Mouse (Mus musculus) embryonic facial prominence, embryonic 12.5 days (tissue): ENCODE data around the gene Tmem41b. TPM values are rescaled to one million over a fixed set of nuclear protein-coding genes. Genes with fewer than 3 reads are reported as not detected.
A peak's percentile ranks its signal among the peaks of the same experiment; 100 is the strongest.

Experiments
- ATAC-seq: fragments of 200-750 bp; cut with Nextera tagmentation; 2 replicates; pipeline ENCODE4 v1.8.0; 2017; ENCODE audit not compliant: insufficient number of reproducible peaks, insufficient read depth, low FRiP score, low TSS enrichment
- H3K27ac ChIP-seq: fragments of 300-500 bp; sonication (generic); 2 replicates; pipeline ENCODE4 v1.5.1; 2016; ENCODE audit warnings: mild to moderate bottlenecking
- H3K27me3 ChIP-seq: fragments of 300-500 bp; sonication (generic); 2 replicates; pipeline ENCODE4 v1.6.1; 2016; ENCODE audit warnings: mild to moderate bottlenecking, moderate library complexity
- H3K36me3 ChIP-seq: fragments of 300-500 bp; sonication (generic); 2 replicates; pipeline ENCODE4 v1.6.1; 2016; ENCODE audit warnings: mild to moderate bottlenecking
- H3K4me1 ChIP-seq: fragments of 300-500 bp; sonication (generic); 2 replicates; pipeline ENCODE4 v1.6.1; 2016
- H3K4me2 ChIP-seq: fragments of 300-500 bp; sonication (generic); replicated peaks from 2 replicates; pipeline ENCODE4 v1.6.1; 2016; ENCODE audit warnings: mild to moderate bottlenecking, moderate library complexity
- H3K4me3 ChIP-seq: fragments of 300-500 bp; sonication (generic); 2 replicates; pipeline ENCODE4 v1.5.1; 2016; ENCODE audit warnings: mild to moderate bottlenecking
- H3K9ac ChIP-seq: fragments of 300-500 bp; sonication (generic); 2 replicates; pipeline ENCODE4 v1.6.1; 2016; ENCODE audit warnings: mild to moderate bottlenecking, moderate library complexity
- H3K9me3 ChIP-seq: fragments of 300-500 bp; sonication (generic); 2 replicates; pipeline ENCODE4 v1.6.1; 2016; ENCODE audit warnings: mild to moderate bottlenecking, moderate library complexity
- WGBS: fragments of 180-500 bp; shearing (Covaris S2); methylation state at CpG from one replicate; pipeline ENCODE4 v1.1.7; 2016; 5-methylcytosine and 5-hydroxymethylcytosine counted together
- polyA plus RNA-seq: library from polyadenylated mRNA; unstranded; fragments of >200 nt; fragmentation: Nextera tagmentation; extraction: Ambion mirVana; gene quantifications from 2 replicates; pipeline ENCODE4 v1.2.1, GENCODE M21; 2016

Gene Tmem41b
- polyA plus RNA-seq, 1 experiment from 2014 or later: 73.5 TPM

DNA sequence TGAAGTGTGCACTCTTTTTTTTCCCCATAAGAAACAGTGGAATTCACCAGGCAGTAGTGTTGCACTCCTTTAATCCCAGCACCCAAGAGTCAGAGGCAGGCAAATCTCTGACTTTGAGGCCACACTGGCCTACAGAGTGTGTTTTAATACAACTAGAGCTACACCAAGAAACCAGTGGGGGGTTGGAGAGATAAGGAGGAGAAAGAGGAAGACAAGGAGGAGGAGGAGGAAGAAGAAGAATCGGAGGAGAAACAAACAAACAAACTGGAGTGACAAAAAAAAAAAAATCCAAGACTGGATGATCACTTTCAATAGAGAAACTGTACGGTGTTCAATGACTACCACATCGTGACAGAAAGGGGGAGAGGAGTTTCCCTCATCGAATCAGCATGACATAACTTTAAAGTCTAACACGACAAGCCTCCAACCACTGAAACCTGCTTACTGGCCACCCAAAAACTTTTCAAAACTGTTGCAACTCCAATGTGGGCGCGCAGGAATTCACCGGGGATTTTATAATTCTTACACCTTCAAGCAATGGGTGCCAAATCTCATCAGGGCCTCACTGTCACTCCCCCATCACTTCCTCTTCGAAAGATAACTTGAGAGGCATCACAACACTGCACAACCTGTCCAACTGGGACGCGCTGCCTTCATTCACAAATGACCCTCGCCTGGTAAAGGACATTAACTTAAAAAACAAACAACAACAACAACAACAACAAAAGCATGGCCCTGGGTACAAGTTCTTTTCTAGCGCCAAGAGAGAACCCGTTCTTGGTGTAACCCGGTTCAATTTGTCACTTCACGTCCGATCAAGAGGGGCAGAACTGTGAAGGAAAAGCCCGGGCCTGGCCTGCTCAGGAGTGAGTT lies 27.6 kb downstream of the Tmem41b start:
- Histone ChIP-seq H3K27ac (peak overlapping the region; percentile 92), H3K9ac (peak overlapping the region; percentile 98), H3K9me3 (no peaks in the 10 kb centered on the region), H3K4me1 (peaks cover 46% of the 10 kb centered on the region), H3K4me3 (peak overlapping the region; percentile 91), H3K4me2 (peak overlapping the region; percentile 64), H3K27me3 (no peaks in the 10 kb centered on the region), H3K36me3 (no peaks in the 10 kb centered on the region)
- 9% methylated on average over 18 of the region's 18 CpGs for WGBS
- ATAC-seq: 0 out of 2 replicates have a peak, but pooled peaks have one; percentile 6

DNA sequence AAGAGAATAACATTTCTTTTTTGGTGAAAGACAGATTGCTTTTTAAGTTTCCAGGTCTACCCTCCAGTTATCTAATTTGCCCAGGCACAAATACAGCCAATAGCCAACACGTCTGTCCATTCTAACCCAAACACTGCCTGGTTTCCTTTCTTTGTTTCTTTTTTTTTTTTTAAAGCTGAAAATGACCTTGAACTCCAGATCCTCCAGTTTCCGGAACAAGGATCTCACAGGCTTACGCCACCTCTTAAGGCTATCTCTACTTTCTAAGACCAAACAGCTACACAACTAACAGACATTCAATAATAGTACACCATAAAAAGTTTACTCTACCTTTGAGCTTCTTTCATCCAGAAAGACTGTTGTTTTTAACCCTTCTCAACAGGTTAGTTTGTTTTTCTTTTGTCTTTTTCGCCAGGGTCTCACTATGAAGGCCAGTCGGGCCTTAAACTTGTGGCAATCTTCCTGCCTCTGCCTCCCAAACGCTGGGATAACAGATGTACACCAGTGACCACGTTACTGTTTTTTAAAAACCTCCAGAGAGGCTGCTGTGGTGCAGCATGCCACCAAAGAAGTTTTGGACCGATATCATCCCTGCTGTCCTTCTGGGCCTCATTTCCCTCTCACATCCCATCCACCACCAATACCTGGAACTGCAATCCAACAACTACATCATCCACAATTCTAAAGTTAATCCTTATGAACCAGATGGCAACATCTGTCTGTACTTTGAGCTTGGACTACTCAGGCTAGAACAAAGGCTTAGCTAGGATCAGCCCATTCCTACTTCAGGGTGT lies 28.5 kb downstream of the Tmem41b start:
- no peak for ATAC-seq
- Histone ChIP-seq H3K27ac (no peak overlapping the region), H3K36me3 (no peaks in the 10 kb centered on the region), H3K9ac (0 out of 2 replicates have a peak overlapping the region, but pooled peaks have one; percentile 98), H3K4me2 (peak overlapping the region; percentile 64), H3K27me3 (no peaks in the 10 kb centered on the region), H3K9me3 (no peaks in the 10 kb centered on the region), H3K4me3 (peak overlapping the region; percentile 91), H3K4me1 (peaks cover 44% of the 10 kb centered on the region)
- WGBS: 76% methylated on average over 8 of the region's 8 CpGs

DNA sequence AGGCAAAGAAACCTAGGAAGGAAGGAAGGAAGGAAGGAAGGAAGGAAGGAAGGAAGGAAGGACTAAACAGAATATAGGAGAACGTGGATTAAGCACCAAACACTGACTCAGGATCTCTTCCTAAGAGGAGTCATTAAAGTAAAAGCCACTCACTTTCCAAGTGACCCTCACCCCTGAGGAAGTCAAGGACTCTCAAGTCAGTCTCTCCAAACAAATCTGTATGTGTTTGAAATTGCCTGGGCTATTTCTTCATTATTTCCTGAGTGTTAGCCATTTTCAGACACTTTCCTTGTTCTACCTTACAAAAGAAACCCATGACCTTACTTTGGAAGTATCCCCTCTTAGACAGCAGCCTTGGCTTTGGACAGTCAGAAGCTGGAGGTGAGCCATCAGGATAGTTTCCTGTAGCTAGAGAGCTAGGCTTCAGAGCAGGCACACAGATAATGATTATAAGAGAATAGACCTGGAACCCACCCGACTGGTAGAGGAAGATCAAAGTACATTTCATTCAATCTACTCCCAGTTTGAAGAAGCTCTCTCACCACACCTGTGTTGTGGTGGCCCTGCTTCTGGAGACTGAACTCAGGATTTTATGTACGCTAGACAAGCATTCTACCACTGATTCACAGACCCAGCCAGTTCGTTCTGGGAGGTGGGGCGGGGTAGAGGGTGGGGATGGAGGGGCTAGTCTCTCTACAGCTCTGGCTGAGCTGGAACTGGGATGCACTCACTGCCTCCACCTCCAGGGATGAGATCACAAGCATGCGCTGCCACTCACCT lies 31.9 kb downstream of the Tmem41b start:
- Histone ChIP-seq H3K9me3 (no peaks in the 10 kb centered on the region), H3K27me3 (no peaks in the 10 kb centered on the region), H3K4me2 (no peak overlapping the region), H3K4me3 (no peak overlapping the region), H3K9ac (no peak overlapping the region), H3K27ac (no peak overlapping the region), H3K4me1 (peaks cover 20% of the 10 kb centered on the region), H3K36me3 (no peaks in the 10 kb centered on the region)
- ATAC-seq: no peak
- 62% methylated on average over 6 of the region's 6 CpGs for WGBS

DNA sequence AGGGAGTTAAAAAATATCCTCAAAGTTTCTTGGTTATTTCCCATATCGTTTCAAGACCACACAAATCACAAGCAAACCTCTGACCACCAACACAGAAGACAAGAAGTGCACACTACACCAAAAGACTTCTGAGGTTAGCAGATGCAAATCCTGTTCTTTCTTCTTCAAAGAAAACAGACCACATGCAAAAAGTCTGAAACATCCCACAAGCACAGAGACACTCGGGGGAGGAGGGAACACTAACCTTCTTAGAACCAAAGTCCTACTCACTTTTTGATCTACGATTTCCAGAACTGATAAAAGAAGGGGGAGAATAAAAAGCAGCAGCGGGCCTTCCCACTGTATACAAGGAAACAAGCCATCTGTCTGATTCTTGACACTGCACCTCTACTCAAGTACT lies 35.4 kb downstream of the Tmem41b start:
- WGBS: 81% methylated on average over 4 of the region's 4 CpGs
- H3K4me1 ChIP-seq: peaks cover 6% of the 10 kb centered on the region; the same call in 1 of the 2 replicates
- no peak for ATAC-seq
- no peak overlapping the region for H3K9ac ChIP-seq
- H3K4me3 ChIP-seq: no peak overlapping the region
- no peaks in the 10 kb centered on the region for H3K9me3 ChIP-seq
- H3K36me3 ChIP-seq: no peaks in the 10 kb centered on the region
- no peaks in the 10 kb centered on the region for H3K27me3 ChIP-seq
- no peak overlapping the region for H3K27ac ChIP-seq
- H3K4me2 ChIP-seq: no peak overlapping the region

DNA sequence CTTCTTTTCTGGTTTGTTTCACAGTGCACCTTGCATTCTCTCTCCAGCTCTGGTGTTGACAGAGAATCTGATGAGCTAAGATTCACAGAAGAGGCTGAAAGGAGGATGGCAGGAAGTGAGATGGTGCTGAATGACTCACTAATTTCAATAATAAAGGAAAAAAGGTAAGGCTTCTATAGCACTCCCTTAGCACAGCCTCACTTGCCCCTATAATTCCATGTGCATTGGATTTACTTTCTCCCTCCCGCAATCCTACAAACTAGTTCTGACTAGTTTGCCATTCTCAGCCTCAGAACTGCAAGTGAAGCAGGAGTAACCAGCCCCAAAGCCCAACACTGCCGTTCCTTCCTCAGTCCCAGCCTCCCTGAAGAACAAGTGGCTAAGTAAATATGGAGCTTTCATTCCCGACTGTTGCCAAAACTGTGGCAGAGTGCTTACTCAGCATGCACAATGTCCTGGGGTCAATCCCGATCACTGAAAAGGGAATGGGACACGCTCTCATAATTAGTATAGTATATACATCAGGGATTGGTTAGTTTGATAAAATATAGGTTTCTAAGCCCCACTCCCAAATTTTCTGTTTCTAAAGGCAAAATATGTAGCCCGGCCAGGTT lies 42.2 kb downstream of the Tmem41b start:
- H3K27ac ChIP-seq: no peak overlapping the region
- no peak for ATAC-seq
- no peaks in the 10 kb centered on the region for H3K27me3 ChIP-seq
- 62% methylated on average over 6 of the region's 6 CpGs for WGBS
- no peak overlapping the region for H3K4me2 ChIP-seq
- H3K9me3 ChIP-seq: no peaks in the 10 kb centered on the region
- H3K36me3 ChIP-seq: no peaks in the 10 kb centered on the region
- H3K9ac ChIP-seq: no peak overlapping the region
- no peak overlapping the region for H3K4me3 ChIP-seq
- peaks cover 5% of the 10 kb centered on the region; the same call in 1 of the 2 replicates for H3K4me1 ChIP-seq

DNA sequence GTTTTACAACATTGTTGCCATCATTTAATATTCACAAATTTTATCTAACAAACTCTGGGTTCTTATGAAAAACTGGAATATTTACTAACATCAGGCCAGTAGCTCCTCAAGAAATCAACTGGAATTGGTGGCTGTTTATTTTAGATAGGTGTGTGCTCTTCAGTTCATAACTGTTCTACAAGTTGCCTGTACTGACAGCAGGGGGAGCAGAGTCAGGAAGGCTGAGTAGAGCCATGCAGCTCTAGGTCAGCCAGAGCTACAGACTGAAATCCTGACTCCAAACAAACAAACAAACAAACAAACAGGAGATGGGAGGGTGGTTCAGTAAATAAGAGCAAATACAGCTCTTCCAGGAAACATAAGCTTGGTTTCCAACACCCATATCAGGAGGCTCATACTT lies 57.1 kb downstream of the Tmem41b start:
- Histone ChIP-seq H3K9me3 (no peaks in the 10 kb centered on the region), H3K4me3 (no peak overlapping the region), H3K9ac (no peak overlapping the region), H3K4me2 (no peak overlapping the region), H3K4me1 (no peaks in the 10 kb centered on the region), H3K27me3 (no peaks in the 10 kb centered on the region), H3K36me3 (peaks cover 45% of the 10 kb centered on the region), H3K27ac (no peak overlapping the region)
- no peak for ATAC-seq

DNA sequence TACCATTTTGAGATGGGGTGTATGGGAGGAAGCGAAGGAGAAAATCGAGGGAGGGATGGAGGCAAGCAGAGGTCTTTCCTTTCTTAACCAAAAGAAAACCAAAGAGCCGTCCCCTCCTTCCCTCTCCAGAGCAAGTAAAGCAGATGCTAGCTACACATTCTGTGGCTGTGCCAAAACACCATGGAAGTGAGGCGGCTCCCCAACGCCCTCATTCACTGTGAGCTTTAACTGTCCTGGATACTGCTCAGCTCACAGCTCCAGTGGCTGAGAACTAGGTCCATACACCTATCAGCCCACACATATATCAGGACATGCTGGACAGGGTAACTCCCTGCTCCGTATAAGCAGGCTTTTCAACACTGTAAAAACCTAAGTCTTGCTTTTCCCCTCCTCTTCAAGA lies 58.4 kb downstream of the Tmem41b start:
- Histone ChIP-seq H3K4me2 (no peak overlapping the region), H3K9ac (no peak overlapping the region), H3K9me3 (no peaks in the 10 kb centered on the region), H3K27me3 (no peaks in the 10 kb centered on the region), H3K4me1 (no peaks in the 10 kb centered on the region), H3K27ac (no peak overlapping the region), H3K4me3 (no peak overlapping the region), H3K36me3 (peaks cover 41% of the 10 kb centered on the region)
- ATAC-seq: no peak
- WGBS: 86% methylated on average over 6 of the region's 6 CpGs

DNA sequence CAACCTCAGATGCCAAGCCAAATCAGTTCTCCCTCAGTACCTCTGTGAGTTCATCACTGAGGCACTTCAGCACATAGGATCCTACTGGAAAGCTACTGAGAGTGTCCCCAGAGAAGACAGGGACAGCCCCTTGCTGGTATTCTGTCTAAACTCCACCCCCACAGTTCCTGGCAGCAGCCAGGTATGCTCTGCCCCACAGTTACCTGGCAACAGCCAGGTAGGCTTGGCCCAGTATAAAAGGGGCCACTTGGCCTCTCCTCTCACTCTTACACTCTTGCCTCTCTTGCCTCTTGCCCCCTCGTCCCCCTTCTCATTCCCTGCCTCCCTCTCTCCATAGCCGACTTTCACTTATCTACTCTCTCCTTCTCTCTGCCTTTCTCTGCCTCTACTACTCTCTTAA lies 61.8 kb downstream of the Tmem41b start:
- H3K27me3 ChIP-seq: no peaks in the 10 kb centered on the region
- WGBS: 75% methylated on average over 2 of the region's 2 CpGs
- H3K9ac ChIP-seq: no peak overlapping the region
- H3K36me3 ChIP-seq: peaks cover 37% of the 10 kb centered on the region
- H3K4me1 ChIP-seq: no peaks in the 10 kb centered on the region
- no peak overlapping the region for H3K4me3 ChIP-seq
- H3K27ac ChIP-seq: no peak overlapping the region
- ATAC-seq: no peak
- no peaks in the 10 kb centered on the region for H3K9me3 ChIP-seq
- H3K4me2 ChIP-seq: no peak overlapping the region

DNA sequence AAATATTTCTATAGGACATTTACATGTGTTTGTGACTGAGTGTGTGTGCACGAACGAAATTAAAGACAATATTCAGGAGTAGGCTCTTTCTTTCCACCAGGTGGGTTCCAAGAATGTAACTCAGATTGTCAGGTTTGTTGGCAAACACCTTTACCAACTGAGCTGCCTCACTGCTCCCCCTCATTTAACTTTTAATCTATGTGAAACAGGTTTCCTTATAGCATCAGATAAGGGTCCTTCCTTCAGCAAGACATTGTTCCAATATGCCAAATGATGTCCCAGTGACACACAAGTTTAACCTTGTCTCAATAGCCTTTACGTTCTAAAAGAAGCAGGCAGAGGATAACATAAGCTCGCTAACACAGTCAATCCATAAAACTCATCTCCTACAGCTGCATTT lies 63.8 kb downstream of the Tmem41b start:
- H3K4me2 ChIP-seq: no peak overlapping the region
- no peak overlapping the region for H3K4me3 ChIP-seq
- WGBS: 93% methylated on average over 4 of the region's 4 CpGs
- H3K4me1 ChIP-seq: no peaks in the 10 kb centered on the region
- no peak overlapping the region for H3K27ac ChIP-seq
- no peaks in the 10 kb centered on the region for H3K27me3 ChIP-seq
- H3K9me3 ChIP-seq: no peaks in the 10 kb centered on the region
- peaks cover 54% of the 10 kb centered on the region for H3K36me3 ChIP-seq
- ATAC-seq: no peak
- H3K9ac ChIP-seq: no peak overlapping the region
